Mouse (Mus musculus): ENCODE data around the gene Trp53inp2. TPM values are rescaled to one million over a fixed set of nuclear protein-coding genes. Genes with fewer than 3 reads are reported as not detected.

The Trp53inp2 gene
- 100 to 1,000 TPM; 334 to 391 TPM for total RNA-seq (2021)
- long read RNA-seq, experiment 1, transcript Trp53inp2-205 (4 exons, 740 nt), result minor isoform, 16 of 366 reads
- long read RNA-seq, experiment 1, transcript Trp53inp2-201 (4 exons, 3,979 nt), result major isoform, 215 of 366 reads
- long read RNA-seq, experiment 1, partial matches to known transcripts, result 117 of 366 reads
- long read RNA-seq, experiment 1, other reads (novel, unspliced or antisense), result 18 of 366 reads
- long read RNA-seq, experiment 2, transcript Trp53inp2-205 (4 exons, 740 nt), result minor isoform, 13 of 302 reads
- long read RNA-seq, experiment 2, transcript Trp53inp2-201 (4 exons, 3,979 nt), result major isoform, 174 of 302 reads
- long read RNA-seq, experiment 2, partial matches to known transcripts, result 94 of 302 reads
- long read RNA-seq, experiment 2, other reads (novel, unspliced or antisense), result 21 of 302 reads

DNA sequence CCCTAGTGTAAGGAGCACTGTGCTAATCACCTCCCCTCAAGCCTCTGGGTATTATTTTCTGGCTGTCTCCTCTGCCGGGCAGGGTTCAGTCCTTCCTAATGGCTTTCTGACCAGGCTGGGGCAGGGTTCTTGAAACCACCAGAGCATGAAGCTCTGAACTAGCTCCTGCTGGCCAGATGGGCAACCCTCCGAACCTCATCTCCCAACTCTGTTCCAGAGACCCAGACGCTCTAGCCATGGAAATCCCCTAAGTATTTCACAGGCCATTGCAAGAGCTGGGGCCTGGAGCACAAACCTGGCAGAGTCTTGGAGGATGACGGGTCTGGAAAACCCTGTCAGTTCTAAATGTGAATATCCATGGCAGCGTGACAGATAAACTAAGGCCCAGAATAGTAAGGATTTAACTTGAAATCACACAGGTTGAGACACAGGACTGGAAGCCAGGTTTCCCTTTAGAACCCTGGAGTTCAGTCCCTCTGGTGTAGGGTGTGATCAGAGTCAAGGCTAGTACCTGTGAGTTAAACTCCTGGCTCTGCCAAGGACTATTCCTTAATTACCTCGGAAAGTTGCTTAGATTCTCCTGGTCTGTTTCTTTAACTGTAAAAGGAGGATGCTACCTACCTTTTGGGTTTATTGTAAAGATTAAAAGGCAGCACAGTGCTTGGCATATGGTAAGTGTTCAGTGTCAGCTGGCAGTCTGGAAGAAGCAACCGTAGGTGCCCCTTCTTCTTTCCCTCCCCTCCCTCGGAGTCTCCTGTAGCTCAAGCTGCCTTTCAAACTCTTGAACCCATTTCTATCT is at the start of gene Trp53inp2:
Gene Trp53inp2, plus strand, starts transcription at position 799 of the 799 bp plus-strand sequence.
- intact Hi-C loops (cut with DNase I), result loop anchor here (5.0 kb wide), 1 partner anchor 83 kb away; no protein-coding TSS in a partner anchor
- no peak for TF ChIP-seq CTCF (IDR thresholded peaks at IDR 0.05)
- Histone ChIP-seq H3K27ac (peak within 1 kb of the TSS; percentile 100), H3K4me3 (peak within 1 kb of the TSS; percentile 99)
- peak; percentile 25 for DNase-seq

DNA sequence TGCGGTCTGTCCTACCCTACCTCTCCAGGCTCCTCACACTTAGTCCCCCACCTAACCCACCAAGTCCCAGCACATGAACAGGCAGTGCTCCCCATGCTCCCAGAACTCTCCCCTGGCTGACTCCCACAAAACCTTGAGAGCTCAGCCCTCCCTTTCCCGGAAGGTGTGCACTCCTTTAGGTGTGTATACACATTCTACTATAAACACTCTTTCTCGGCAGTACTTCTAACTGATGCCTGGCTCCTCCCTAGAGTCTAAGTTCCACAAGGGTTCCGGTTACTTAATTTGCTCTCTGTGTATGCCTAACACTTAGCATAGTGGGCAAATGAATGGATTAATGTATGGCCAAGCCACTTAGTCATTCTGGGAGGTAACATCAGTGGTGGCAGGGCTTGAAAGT is 49.5 kb upstream of the Trp53inp2 start:
- TF ChIP-seq CTCF (IDR thresholded peaks at IDR 0.05), result no peak
- H3K27ac ChIP-seq, result no peak overlapping the region
- no peak overlapping the region for H3K4me3 ChIP-seq
- DNase-seq, result no peak
- intact Hi-C loops (cut with DNase I), result no loop called here

DNA sequence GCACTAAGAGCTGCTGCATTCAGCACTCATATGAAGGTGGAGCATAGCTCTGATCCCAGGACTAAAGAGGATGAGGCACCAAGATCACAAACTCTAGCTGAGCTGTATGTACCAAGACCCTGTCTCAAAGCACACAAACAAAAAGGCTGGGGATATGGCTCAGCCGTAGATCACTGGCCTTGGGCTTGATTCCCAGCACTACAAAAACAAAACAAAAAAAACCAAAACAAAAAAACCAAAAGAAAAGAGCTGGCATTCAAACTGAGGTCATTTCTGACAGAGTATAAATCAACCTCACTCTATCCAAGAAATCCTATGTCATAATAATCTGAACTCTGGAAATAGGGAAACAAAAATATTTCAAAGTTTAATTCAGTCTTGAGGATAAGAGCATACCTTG is 47.4 kb upstream of the Trp53inp2 start:
- H3K27ac ChIP-seq, result no peak overlapping the region
- no peak for TF ChIP-seq CTCF (IDR thresholded peaks at IDR 0.05)
- intact Hi-C loops (cut with DNase I), result no loop called here
- DNase-seq, result no peak
- no peak overlapping the region for H3K4me3 ChIP-seq

DNA sequence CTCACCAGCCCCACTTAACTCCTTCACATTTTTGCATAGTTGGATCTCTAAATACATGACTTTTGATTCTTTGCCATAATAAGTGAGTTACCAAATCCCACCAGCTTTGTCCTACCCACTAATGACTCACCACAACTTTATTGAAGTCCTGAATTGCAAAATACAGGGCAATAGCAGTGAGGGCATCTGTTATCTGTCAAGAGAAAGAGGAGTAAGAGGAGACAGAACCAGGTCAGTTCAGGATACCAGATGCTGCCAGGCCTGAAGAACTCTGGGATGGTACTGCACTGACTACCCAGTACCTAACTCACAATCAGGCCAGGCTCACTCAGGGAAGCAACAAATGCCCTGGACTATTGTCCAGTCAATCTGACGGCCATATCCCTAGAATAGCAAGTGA is 45.6 kb upstream of the Trp53inp2 start:
- intact Hi-C loops (cut with DNase I), result no loop called here
- no peak for DNase-seq
- H3K4me3 ChIP-seq, result no peak overlapping the region
- no peak for TF ChIP-seq CTCF (IDR thresholded peaks at IDR 0.05)
- no peak overlapping the region for H3K27ac ChIP-seq

DNA sequence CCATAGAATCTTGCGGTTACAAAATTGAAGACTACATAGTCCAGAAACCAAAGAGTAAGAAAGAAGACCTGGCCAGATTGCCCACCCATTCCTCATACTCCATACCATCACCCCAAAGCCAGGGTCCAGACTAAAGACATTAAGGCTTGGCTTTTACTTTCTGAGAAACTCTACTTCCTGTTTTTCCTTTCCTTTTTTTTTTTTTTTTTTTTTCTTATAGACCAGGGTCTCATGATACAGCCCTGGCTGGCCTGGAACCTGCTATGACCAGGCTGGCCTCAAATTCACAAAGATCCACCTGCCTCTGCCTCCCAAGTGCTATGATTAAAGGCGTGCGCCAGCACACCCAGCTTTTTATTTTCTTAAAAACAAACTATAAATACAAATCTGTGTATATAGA is 44.6 kb upstream of the Trp53inp2 start:
- no peak overlapping the region for H3K27ac ChIP-seq
- no peak overlapping the region for H3K4me3 ChIP-seq
- no peak for TF ChIP-seq CTCF (IDR thresholded peaks at IDR 0.05)
- intact Hi-C loops (cut with DNase I), result no loop called here
- DNase-seq, result no peak

DNA sequence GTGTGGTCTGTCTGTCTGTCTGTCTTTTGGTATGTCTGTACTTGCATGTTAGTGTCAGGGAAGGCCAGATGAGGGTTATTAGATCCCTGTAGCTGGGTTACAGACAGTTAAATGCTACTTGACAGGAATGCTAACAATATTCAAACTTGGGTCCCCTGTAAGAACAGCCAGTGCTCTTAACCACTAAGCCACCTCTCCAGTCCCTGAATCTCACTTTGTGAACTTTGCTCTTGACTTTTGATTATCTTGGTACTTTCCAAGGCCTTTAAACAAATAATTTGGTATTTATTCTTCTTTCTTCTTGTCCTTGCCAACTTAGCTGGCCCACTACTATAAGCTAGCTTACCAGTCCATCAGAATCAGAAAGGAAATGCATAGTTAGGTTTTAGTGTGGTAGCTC is 40.7 kb upstream of the Trp53inp2 start:
- intact Hi-C loops (cut with DNase I), result no loop called here
- Histone ChIP-seq H3K4me3 (no peak overlapping the region), H3K27ac (no peak overlapping the region)
- no peak for TF ChIP-seq CTCF (IDR thresholded peaks at IDR 0.05)
- DNase-seq, result no peak

DNA sequence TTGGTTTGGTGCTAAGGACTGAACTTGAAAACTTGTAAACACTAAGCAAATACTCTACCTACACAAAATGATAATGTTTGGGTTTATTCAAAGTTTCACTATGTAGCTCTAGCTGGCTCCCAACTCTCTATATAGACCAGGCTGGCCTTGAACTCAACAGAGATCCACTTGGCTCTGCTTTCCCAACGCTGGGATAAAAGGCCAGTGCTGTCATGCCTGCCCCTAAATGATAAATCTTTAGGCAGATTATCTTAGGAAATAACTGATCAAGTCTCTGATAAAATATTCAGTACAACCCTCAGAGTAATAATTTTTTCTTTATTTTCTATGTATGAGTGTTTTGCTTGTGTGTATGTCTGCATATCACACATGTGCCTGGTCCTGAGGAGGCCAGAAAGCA is 34.2 kb upstream of the Trp53inp2 start:
- peak overlapping the region; percentile 58; the same call in 1 of the 2 replicates for H3K27ac ChIP-seq
- TF ChIP-seq CTCF (IDR thresholded peaks at IDR 0.05), result no peak
- no peak overlapping the region for H3K4me3 ChIP-seq
- DNase-seq, result no peak
- intact Hi-C loops (cut with DNase I), result no loop called here

DNA sequence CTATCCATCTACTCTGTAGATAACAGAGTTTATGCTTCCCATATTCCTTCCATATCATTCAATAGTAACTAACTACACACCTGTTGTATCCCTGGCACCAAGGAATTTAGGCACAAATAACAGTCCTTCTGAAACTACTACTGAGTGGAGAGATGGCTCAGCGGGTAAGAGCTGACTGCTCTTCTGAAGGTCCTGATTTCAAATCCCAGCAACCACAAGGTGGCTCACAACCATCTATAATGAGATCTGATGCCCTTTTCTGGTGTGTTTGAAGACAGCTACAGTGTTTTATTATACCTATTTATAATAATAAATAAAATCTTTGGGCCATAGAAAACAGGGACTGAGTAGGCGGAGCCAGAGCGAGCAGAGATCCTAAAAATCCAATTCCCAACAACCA is 26.5 kb upstream of the Trp53inp2 start:
- intact Hi-C loops (cut with DNase I), result no loop called here
- TF ChIP-seq CTCF (IDR thresholded peaks at IDR 0.05), result no peak; the same call in 1 of the 2 replicates
- no peak overlapping the region for H3K4me3 ChIP-seq
- H3K27ac ChIP-seq, result no peak overlapping the region
- DNase-seq, result no peak

DNA sequence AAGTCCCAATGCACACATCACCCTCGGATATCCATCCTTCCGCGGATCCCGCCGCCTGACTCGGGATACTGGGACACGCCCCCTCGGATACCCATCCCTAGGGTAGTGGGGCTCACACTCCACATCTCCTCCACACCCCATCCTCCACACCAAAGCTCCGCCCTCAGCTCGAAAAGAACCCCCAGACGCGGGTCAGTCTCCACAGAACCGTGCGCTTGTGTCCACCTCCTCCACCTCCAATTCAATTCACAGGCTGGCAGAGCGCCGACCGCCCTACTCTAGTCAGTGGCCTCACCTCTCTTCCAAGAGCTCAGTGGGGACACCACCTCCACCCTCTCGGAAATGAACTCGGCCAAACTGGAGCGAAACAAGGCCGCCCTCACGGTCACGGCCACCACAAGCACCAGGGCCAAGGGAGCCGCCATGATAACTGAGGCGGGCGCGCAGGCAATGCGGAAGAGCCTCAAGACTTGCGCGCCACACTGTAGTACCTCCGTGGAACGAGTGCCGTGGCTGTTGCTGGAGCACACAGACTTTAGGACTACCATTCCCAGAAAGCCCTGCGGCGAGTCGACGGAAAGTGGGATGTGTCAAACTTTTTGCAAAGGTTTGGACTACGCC is 23.8 kb upstream of the Trp53inp2 start, which contains the start of gene Pigu:
Gene Pigu, minus strand, starts transcription at position 460 of the 621 bp plus-strand sequence.
- Histone ChIP-seq H3K27ac (peak within 1 kb of the TSS; percentile 90), H3K4me3 (peak within 1 kb of the TSS; percentile 96)
- intact Hi-C loops (cut with DNase I), result loop anchor here (2.0 kb wide), 1 partner anchor 26 kb away; no protein-coding TSS in a partner anchor
- DNase-seq, result peak; percentile 94
- no peak for TF ChIP-seq CTCF (IDR thresholded peaks at IDR 0.05)

DNA sequence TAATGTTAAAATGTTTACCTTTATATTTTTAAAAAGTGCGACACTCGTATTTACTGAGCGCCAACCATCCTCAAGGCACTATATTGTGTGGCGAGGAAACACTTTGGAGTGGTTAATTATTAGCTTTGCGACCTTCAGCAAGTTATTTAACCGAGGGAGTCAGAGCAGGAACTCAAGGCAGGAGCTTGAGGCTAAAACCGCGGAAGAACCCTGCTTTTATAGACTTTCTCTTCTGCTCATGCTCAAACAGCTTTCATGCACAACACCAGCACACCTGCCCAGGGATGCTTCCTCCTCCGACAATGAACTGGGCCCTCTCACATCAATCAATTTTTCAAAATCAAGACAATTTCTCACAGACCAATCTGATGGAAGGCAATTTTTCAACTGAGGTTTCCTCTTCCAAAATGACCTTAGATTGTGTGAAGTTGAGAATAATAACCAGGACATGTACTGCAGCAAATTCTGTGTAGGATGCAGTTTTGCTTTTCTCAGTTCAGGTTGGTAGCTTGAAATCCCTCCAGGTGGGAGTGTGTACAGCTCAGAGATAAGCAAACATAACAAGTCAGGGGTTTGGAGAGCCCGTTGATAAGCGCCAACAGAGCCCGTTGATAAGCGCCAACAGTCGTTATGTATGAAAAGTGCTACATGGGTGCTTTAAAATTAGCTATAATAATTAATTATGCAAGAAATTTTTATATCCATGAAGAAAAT is 23.0 kb upstream of the Trp53inp2 start:
- intact Hi-C loops (cut with DNase I), result loop anchor here (2.0 kb wide), 1 partner anchor 25 kb away; no protein-coding TSS in a partner anchor
- Histone ChIP-seq H3K27ac (peak overlapping the region; percentile 90), H3K4me3 (peak overlapping the region; percentile 96)
- no peak for DNase-seq
- TF ChIP-seq CTCF (IDR thresholded peaks at IDR 0.05), result no peak

DNA sequence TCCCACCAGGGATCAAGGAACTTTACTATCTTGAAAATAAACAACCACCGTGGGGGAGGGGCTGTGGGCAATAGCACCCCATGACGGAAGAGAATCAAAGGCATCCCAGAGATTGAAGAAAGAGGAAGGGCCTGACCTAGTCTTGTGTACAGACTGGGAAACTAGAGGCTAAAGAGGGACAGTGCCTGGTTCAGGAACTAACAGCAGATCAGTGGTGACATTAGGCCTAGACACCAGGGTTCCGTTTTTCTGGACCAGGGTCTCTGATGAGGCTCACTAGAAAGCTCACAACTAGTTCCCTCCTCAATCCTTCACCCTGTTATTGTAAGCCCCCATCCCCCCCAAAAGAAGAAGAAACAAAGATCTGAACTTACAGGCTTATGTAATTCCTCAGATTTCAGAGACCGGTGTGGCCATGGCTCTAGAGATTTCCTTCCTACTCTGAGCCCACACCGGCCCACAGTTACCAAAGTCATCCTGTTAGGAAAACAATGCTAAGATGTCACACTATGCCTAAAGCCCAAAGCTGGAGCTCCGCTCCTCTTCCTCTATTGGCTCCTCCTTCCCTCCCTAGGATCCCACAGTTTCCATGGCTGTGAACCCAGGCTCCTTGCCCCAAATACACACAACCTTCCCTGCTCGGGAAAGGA is 13.1 kb upstream of the Trp53inp2 start:
- DNase-seq, result no peak
- TF ChIP-seq CTCF (IDR thresholded peaks at IDR 0.05), result no peak
- Histone ChIP-seq H3K4me3 (no peak overlapping the region), H3K27ac (0 out of 2 replicates have a peak overlapping the region, but pooled peaks have one; percentile 5)
- intact Hi-C loops (cut with DNase I), result no loop called here

All from gastrocnemius, adult 2 months (tissue).